Mouse (Mus musculus) monocyte, adult 59 days (primary cell): ENCODE results near the gene Akap8. TPM values are rescaled to one million over a fixed set of nuclear protein-coding genes. Genes with fewer than 3 reads are reported as not detected.

Experiments used
- total RNA-seq, 2 experiments: library from RNA; stranded (reverse); gene quantifications; one replicate each; pipeline ENCODE4 v1.2.4; 2023

Gene Akap8
- 100 to 1,000 TPM; 134 to 141 TPM for total RNA-seq

GRCm38 (mm10) chr17:32320597-32321389 is at the start of gene Akap8:
TSS of gene Akap8 (minus strand) at chr17:32321238.

GRCm38 (mm10) chr17:32350382-32350983 is 29.4 kb upstream of the Akap8 start, which contains the start of gene Akap8l:
TSS of gene Akap8l (minus strand) at chr17:32350607.

GRCm38 (mm10) chr17:32284262-32285137 is 36.5 kb downstream of the Akap8 start, which contains the start of gene Brd4:
TSS of gene Brd4 (minus strand) at chr17:32284722.

Other genes with a start within 250 kb of the Akap8 start
- under 1 TPM; 0.10 to 0.30 TPM for gene Notch3, start 154.4 kb downstream of the Akap8 start, total RNA-seq
- gene Ephx3, start 131.7 kb downstream of the Akap8 start, total RNA-seq, result 1 to 10 TPM; 1.1 to 1.3 TPM
- gene Brd4, start 36.5 kb downstream of the Akap8 start, total RNA-seq, result 100 to 1,000 TPM; 257 to 280 TPM
- 10 to 100 TPM; 81.7 to 94.4 TPM for gene Akap8l, start 29.4 kb upstream of the Akap8 start, total RNA-seq
- 10 to 100 TPM; 30.7 to 31.2 TPM for gene Wiz, start 68.2 kb upstream of the Akap8 start, total RNA-seq
- gene Rasal3, start 82.3 kb upstream of the Akap8 start, total RNA-seq, result 10 to 100 TPM; 33.3 to 40.7 TPM
- gene Pglyrp2, start 102.9 kb upstream of the Akap8 start, total RNA-seq, result under 1 TPM; 0.36 to 0.45 TPM
- gene Cyp4f39, start 131.5 kb upstream of the Akap8 start, total RNA-seq, result not detected
- gene Cyp4f17, start 184.8 kb upstream of the Akap8 start, total RNA-seq, result under 1 TPM; 0.37 to 0.76 TPM
- gene Cyp4f16, start 215.3 kb upstream of the Akap8 start, total RNA-seq, result 100 to 1,000 TPM; 134 to 138 TPM